Mouse (Mus musculus) regulatory T cell (primary cell): ENCODE measurements around the gene Selenbp1.
"Not testable (repeated sequence)": the region's sequence is repeated elsewhere in the genome, so short reads cannot be mapped to it uniquely, and the experiment has no call there.

Experiments
- in situ Hi-C: fragments of 300-600 bp; cut with MboI, MseI; formaldehyde crosslinking; loops from one replicate; pipeline ENCODE4 v1.15.1; 2025; ENCODE audit warnings: high pct_unique_total_duplicates

The Selenbp1 gene

GRCm38 (mm10) chr3:94932809-94933564 is at the start of gene Selenbp1:
TSS of gene Selenbp1 (plus strand) at chr3:94933056.
- in situ Hi-C loops, result no loop called here

GRCm38 (mm10) chr3:94886316-94887224 is 46.3 kb upstream of the Selenbp1 start, which contains the start of gene Psmb4:
TSS of gene Psmb4 (minus strand) at chr3:94886961.
- in situ Hi-C loops, result no loop called here

GRCm38 (mm10) chr3:94888595-94888994 is 44.3 kb upstream of the Selenbp1 start:
- in situ Hi-C loops, result no loop called here

- in situ Hi-C loops, result loop anchor here (5.0 kb wide), 1 partner anchor 88 kb away; no protein-coding TSS in a partner anchor
Observed at GRCm38 (mm10) chr3:94894076-94894475, 38.8 kb upstream of the Selenbp1 start.

- in situ Hi-C loops, result no loop called here
Observed at GRCm38 (mm10) chr3:94902747-94903146, 30.1 kb upstream of the Selenbp1 start.

- in situ Hi-C loops, result not testable (repeated sequence)
Observed at GRCm38 (mm10) chr3:94904759-94905158, 28.1 kb upstream of the Selenbp1 start.

- in situ Hi-C loops, result no loop called here
Observed at GRCm38 (mm10) chr3:94906482-94906881, 26.4 kb upstream of the Selenbp1 start.

- in situ Hi-C loops, result no loop called here
Observed at GRCm38 (mm10) chr3:94911050-94911693, 21.7 kb upstream of the Selenbp1 start.

- in situ Hi-C loops, result no loop called here
Observed at GRCm38 (mm10) chr3:94913801-94914200, 19.1 kb upstream of the Selenbp1 start.

GRCm38 (mm10) chr3:94915903-94916741 is 16.7 kb upstream of the Selenbp1 start:
- in situ Hi-C loops, result no loop called here

GRCm38 (mm10) chr3:94917816-94918361 is 15.0 kb upstream of the Selenbp1 start:
- in situ Hi-C loops, result no loop called here

GRCm38 (mm10) chr3:94918845-94919244 is 14.0 kb upstream of the Selenbp1 start:
- in situ Hi-C loops, result no loop called here

GRCm38 (mm10) chr3:94921104-94921503 is 11.8 kb upstream of the Selenbp1 start:
- in situ Hi-C loops, result no loop called here

- in situ Hi-C loops, result no loop called here
Observed at GRCm38 (mm10) chr3:94922333-94922732, 10.5 kb upstream of the Selenbp1 start.

- in situ Hi-C loops, result no loop called here
Observed at GRCm38 (mm10) chr3:94924688-94925087, 8.2 kb upstream of the Selenbp1 start.

- in situ Hi-C loops, result not testable (repeated sequence)
Observed at GRCm38 (mm10) chr3:94926301-94926736, 6.5 kb upstream of the Selenbp1 start.

GRCm38 (mm10) chr3:94928979-94929378 is 3.9 kb upstream of the Selenbp1 start:
- in situ Hi-C loops, result not testable (repeated sequence)

- in situ Hi-C loops, result not testable (repeated sequence)
Observed at GRCm38 (mm10) chr3:94930386-94931266, 2.2 kb upstream of the Selenbp1 start.

GRCm38 (mm10) chr3:94931427-94932082 is 1.3 kb upstream of the Selenbp1 start:
- in situ Hi-C loops, result not testable (repeated sequence)
